Mouse (Mus musculus) limb, embryonic 14.5 days (tissue): ENCODE data around the gene Osbpl3. TPM values are rescaled to one million over a fixed set of nuclear protein-coding genes. Genes with fewer than 3 reads are reported as not detected.
A peak's percentile ranks its signal among the peaks of the same experiment; 100 is the strongest.

Experiments used
- ATAC-seq: fragments of 200-750 bp; cut with Nextera tagmentation; 2 replicates; pipeline ENCODE4 v1.8.0; 2017; ENCODE audit warnings: low read depth, moderate number of reproducible peaks, moderate TSS enrichment; ENCODE audit not compliant: low FRiP score
- DNase-seq: peaks from one replicate; pipeline ENCODE4 v3.0.0-alpha.2; 2015; ENCODE audit warnings: low spot score
- H3K27ac ChIP-seq: fragments of 300-500 bp; sonication (generic); replicated peaks from 2 replicates; pipeline ENCODE4 v1.5.1; 2014; ENCODE audit warnings: low read depth, mild to moderate bottlenecking, low read length, moderate library complexity, mixed read lengths
- H3K27me3 ChIP-seq: fragments of 300-500 bp; sonication (generic); 2 replicates; pipeline ENCODE4 v1.6.1; 2014; ENCODE audit warnings: low read length, mixed read lengths; ENCODE audit not compliant: control insufficient read depth, insufficient read depth
- H3K36me3 ChIP-seq: fragments of 300-500 bp; sonication (generic); 2 replicates; pipeline ENCODE4 v1.6.1; 2014; ENCODE audit warnings: mild to moderate bottlenecking, low read length, moderate library complexity, mixed read lengths; ENCODE audit not compliant: control insufficient read depth, insufficient read depth
- H3K4me1 ChIP-seq: fragments of 300-500 bp; sonication (generic); 2 replicates; pipeline ENCODE4 v1.6.1; 2014; ENCODE audit warnings: antibody characterized with exemption, low read length, mixed read lengths; ENCODE audit not compliant: control insufficient read depth, insufficient read depth
- H3K4me2 ChIP-seq: fragments of 300-500 bp; sonication (generic); replicated peaks from 2 replicates; pipeline ENCODE4 v1.6.1; 2014; ENCODE audit warnings: low read depth, mild to moderate bottlenecking, low read length, moderate library complexity; ENCODE audit not compliant: severe bottlenecking
- H3K4me3 ChIP-seq: fragments of 300-500 bp; sonication (generic); replicated peaks from 2 replicates; pipeline ENCODE4 v1.5.1; 2014; ENCODE audit warnings: low read length
- H3K9ac ChIP-seq: fragments of 300-500 bp; sonication (generic); 2 replicates; pipeline ENCODE4 v1.6.1; 2014; ENCODE audit warnings: mild to moderate bottlenecking, low read depth, low read length, moderate library complexity; ENCODE audit not compliant: severe bottlenecking
- H3K9me3 ChIP-seq: fragments of 300-500 bp; sonication (generic); 2 replicates; pipeline ENCODE4 v1.6.1; 2016; ENCODE audit warnings: low read length; ENCODE audit not compliant: control insufficient read depth
- POLR2A ChIP-seq: fragments of 200-500 bp; IDR thresholded peaks from 2 replicates; pipeline ENCODE4 v1.8.0; 2012; ENCODE audit warnings: inconsistent platforms, mild to moderate bottlenecking, moderate library complexity, borderline replicate concordance; ENCODE audit not compliant: insufficient read depth, insufficient read length; ENCODE audit errors: extremely low read depth
- WGBS: fragments of 180-500 bp; shearing (Covaris S2); extraction: QIAGEN DNeasy Blood & Tissue Kit; methylation state at CpG from one replicate; pipeline ENCODE4 v1.1.7; 2014; 5-methylcytosine and 5-hydroxymethylcytosine counted together
- polyA plus RNA-seq, 2 experiments: library from polyadenylated mRNA; depleted of rRNA in 1 of 2; stranded (reverse) in 1 of 2; unstranded in 1 of 2; fragments of >200 nt; fragmentation: Nextera tagmentation in 1 of 2; extraction: Ambion mirVana in 1 of 2; gene quantifications; 2 replicates each; pipeline versions ENCODE4 v1.2.1 to v1.2.3; 2012 to 2014

The Osbpl3 gene
- polyA plus RNA-seq, 2 experiments = 10.9 to 19.8 TPM

GRCm38 (mm10) chr6:50301121-50301520 lies 154.9 kb downstream of the Osbpl3 start:
- no peaks in the 10 kb centered on the region for H3K4me1 ChIP-seq
- 89% methylated on average over 7 of the region's 7 CpGs for WGBS
- no peak overlapping the region for H3K9ac ChIP-seq
- no peak for TF ChIP-seq POLR2A
- H3K27me3 ChIP-seq = no peaks in the 10 kb centered on the region
- H3K36me3 ChIP-seq = peaks cover 4% of the 10 kb centered on the region; the same call in 1 of the 2 replicates
- no peak overlapping the region for H3K4me3 ChIP-seq
- no peaks in the 10 kb centered on the region for H3K9me3 ChIP-seq
- H3K27ac ChIP-seq = no peak overlapping the region
- DNase-seq (no peak), ATAC-seq (no peak)
- no peak overlapping the region for H3K4me2 ChIP-seq

GRCm38 (mm10) chr6:50300622-50301021 lies 155.4 kb downstream of the Osbpl3 start:
- peaks cover 4% of the 10 kb centered on the region; the same call in 1 of the 2 replicates for H3K36me3 ChIP-seq
- no peaks in the 10 kb centered on the region for H3K27me3 ChIP-seq
- ATAC-seq = no peak
- no peak overlapping the region for H3K4me2 ChIP-seq
- DNase-seq = no peak
- H3K9ac ChIP-seq = no peak overlapping the region
- no peak overlapping the region for H3K27ac ChIP-seq
- no peaks in the 10 kb centered on the region for H3K9me3 ChIP-seq
- no peaks in the 10 kb centered on the region for H3K4me1 ChIP-seq
- TF ChIP-seq POLR2A = no peak
- no peak overlapping the region for H3K4me3 ChIP-seq
- 67% methylated on average over 6 of the region's 6 CpGs for WGBS

- 75% methylated on average over 7 of the region's 7 CpGs for WGBS
- no peak overlapping the region for H3K4me2 ChIP-seq
- no peaks in the 10 kb centered on the region for H3K9me3 ChIP-seq
- ATAC-seq (no peak), DNase-seq (no peak)
- no peak overlapping the region for H3K4me3 ChIP-seq
- no peaks in the 10 kb centered on the region for H3K27me3 ChIP-seq
- no peak for TF ChIP-seq POLR2A
- H3K27ac ChIP-seq = no peak overlapping the region
- H3K36me3 ChIP-seq = peaks cover 4% of the 10 kb centered on the region; the same call in 1 of the 2 replicates
- no peak overlapping the region for H3K9ac ChIP-seq
- H3K4me1 ChIP-seq = no peaks in the 10 kb centered on the region
Measured at GRCm38 (mm10) chr6:50299071-50299470, 156.9 kb downstream of the Osbpl3 start.

GRCm38 (mm10) chr6:50297671-50298070 lies 158.3 kb downstream of the Osbpl3 start:
- Histone ChIP-seq H3K9me3 (no peaks in the 10 kb centered on the region), H3K4me1 (no peaks in the 10 kb centered on the region), H3K27me3 (no peaks in the 10 kb centered on the region), H3K27ac (no peak overlapping the region), H3K4me2 (no peak overlapping the region), H3K36me3 (no peaks in the 10 kb centered on the region), H3K9ac (no peak overlapping the region), H3K4me3 (no peak overlapping the region)
- ATAC-seq (no peak), DNase-seq (no peak)
- WGBS = 90% methylated on average over 9 of the region's 9 CpGs
- no peak for TF ChIP-seq POLR2A

- Histone ChIP-seq H3K9ac (no peak overlapping the region), H3K4me2 (no peak overlapping the region), H3K27me3 (no peaks in the 10 kb centered on the region), H3K9me3 (no peaks in the 10 kb centered on the region), H3K4me3 (no peak overlapping the region), H3K36me3 (no peaks in the 10 kb centered on the region), H3K27ac (no peak overlapping the region), H3K4me1 (no peaks in the 10 kb centered on the region)
- no peak for DNase-seq
- WGBS = 81% methylated on average over 10 of the region's 10 CpGs
- no peak for TF ChIP-seq POLR2A
- no peak for ATAC-seq
Measured at GRCm38 (mm10) chr6:50295136-50295535, 160.9 kb downstream of the Osbpl3 start.

- Histone ChIP-seq H3K4me2 (no peak overlapping the region), H3K36me3 (no peaks in the 10 kb centered on the region), H3K4me3 (no peak overlapping the region), H3K27me3 (no peaks in the 10 kb centered on the region), H3K9ac (no peak overlapping the region), H3K9me3 (no peaks in the 10 kb centered on the region), H3K4me1 (no peaks in the 10 kb centered on the region), H3K27ac (no peak overlapping the region)
- 20% methylated on average over 1 of the region's 1 CpGs for WGBS
- no peak for TF ChIP-seq POLR2A
- DNase-seq = peak; percentile 95
- ATAC-seq = peak; percentile 65
Measured at GRCm38 (mm10) chr6:50294128-50294527, 161.9 kb downstream of the Osbpl3 start.
